Mouse (Mus musculus): ENCODE measurements around the gene Ptpru. TPM values are rescaled to one million over a fixed set of nuclear protein-coding genes. Genes with fewer than 3 reads are reported as not detected.

Ptpru gene
- total and polyA plus RNA-seq, 3 experiments: 0.38 TPM; not detected in 2

DNA sequence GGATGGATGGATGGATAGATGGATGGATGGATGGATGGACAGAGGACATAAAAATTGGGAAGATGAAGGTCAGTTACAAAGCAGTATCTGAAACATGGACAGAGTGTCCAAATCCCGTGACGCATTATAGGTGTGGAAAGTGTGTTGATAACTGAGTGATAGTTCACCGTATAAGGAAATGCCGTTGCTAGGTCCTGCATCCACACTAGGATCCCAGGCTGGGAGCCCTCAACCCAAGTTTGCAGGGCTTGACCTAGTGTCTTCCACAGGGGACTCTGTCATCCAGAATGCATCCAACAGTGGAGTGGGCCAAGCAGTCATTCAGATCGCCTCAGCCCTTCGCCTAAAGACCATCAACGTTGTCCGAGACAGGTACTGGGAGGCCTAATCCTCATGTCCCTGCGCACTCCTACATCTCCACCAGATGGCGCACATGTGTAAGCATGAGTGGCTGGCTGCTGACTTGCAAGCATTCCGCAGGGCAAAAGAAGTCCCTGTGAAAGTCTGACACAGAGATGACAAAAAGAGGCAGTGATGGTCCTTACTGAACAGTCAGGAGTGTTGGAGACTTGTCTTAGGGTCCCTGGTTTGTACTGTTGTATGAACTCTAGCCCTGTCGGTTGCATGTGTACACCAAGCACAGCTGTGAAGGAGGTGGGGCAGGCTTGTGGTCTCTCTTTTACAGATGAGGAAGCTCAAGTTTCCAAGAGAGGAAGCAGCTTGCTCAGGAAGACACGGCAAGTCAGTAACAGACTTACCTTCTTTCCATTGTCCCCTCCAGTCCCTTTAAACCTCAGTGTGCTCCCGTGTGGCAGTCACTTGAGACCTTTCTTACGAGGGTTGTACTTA is 22.6 kb upstream of the Ptpru start (continued):
- TF ChIP-seq E2F4 (IDR thresholded peaks at IDR 0.05; ENCODE audit: insufficient replicate concordance, low read depth, low read length): no peak
- peak; percentile 49; the same call in 1 of the 2 replicates for TF ChIP-seq MXI1 (IDR thresholded peaks at IDR 0.05; ENCODE audit: low read depth, low read length)
- TF ChIP-seq JUND (conservative IDR thresholded peaks at IDR 0.05; ENCODE audit: low read depth, low read length): no peak
- no peak for TF ChIP-seq CHD1 (IDR thresholded peaks at IDR 0.05; ENCODE audit: low read depth, low read length)
- peak; percentile 73 for TF ChIP-seq RAD21 (IDR thresholded peaks at IDR 0.05; ENCODE audit: low read depth, low read length)
- peak; percentile 79 for TF ChIP-seq SMC3 (IDR thresholded peaks at IDR 0.05; ENCODE audit: low read depth, low read length)
- TF ChIP-seq MAFK (IDR thresholded peaks at IDR 0.05; ENCODE audit: insufficient replicate concordance, low read length): no peak
- peak; percentile 98 for TF ChIP-seq SIN3A (IDR thresholded peaks at IDR 0.05; ENCODE audit: low read length)
- no peak; the same call in 1 of the 2 replicates for TF ChIP-seq BHLHE40 (IDR thresholded peaks at IDR 0.05; ENCODE audit: low read depth, low read length)
- TF ChIP-seq IRF4 (IDR thresholded peaks at IDR 0.05; ENCODE audit: low read depth, low read length): peak; percentile 8; the same call in 1 of the 2 replicates
- TF ChIP-seq RCOR1 (conservative IDR thresholded peaks at IDR 0.05; ENCODE audit: low read depth, low read length): no peak
- TF ChIP-seq ELF1 (IDR thresholded peaks at IDR 0.05; ENCODE audit: low read depth, low read length): no peak
- peak; percentile 45; the same call in 1 of the 2 replicates for TF ChIP-seq CHD2 (IDR thresholded peaks at IDR 0.05; ENCODE audit: low read length)
- no peak for TF ChIP-seq GABPA (IDR thresholded peaks at IDR 0.05; ENCODE audit: insufficient replicate concordance, low read depth, low read length)
- no peak for TF ChIP-seq PAX5 (IDR thresholded peaks at IDR 0.05; ENCODE audit: low read length)

DNA sequence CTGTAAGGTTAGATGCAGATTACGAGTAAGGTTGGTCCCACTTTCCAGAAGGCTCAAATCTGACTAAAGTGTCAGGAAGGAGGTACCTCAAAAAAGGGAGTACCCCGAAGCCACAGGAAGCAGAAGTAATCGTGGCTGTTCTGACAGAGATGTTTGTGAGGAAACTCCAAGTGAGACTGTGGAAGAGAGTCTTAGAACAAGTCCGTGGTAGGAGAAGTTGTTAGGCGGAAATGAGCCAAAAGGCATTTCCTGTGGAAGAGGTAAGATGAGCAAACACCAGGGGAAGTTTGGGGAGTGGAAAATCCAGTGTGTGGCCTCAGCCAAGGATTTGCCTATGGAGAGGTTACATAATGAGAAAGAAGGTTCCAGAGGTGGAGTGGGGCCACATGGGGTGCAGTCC is 16.9 kb upstream of the Ptpru start:
- in situ Hi-C loops (cut with MboI; ENCODE audit: low pct_ligation_motif_present, low pct_unique_long_range_greater_than_20kb, low sequenced_read_pairs): no loop called here
- Histone ChIP-seq H3K4me2 (ENCODE audit: insufficient read depth, low read depth, poor library complexity, severe bottlenecking) (no peak overlapping the region), H3K9me3 (replicated peaks; ENCODE audit: low read length) (no peaks in the 10 kb centered on the region), H3K9ac (ENCODE audit: insufficient read depth, low read depth) (no peak overlapping the region), H3K27me3 (replicated peaks) (no peaks in the 10 kb centered on the region), H3K4me3 (replicated peaks in 1 of 3; ENCODE audit: low read depth in 2 of 3, low read length in 2 of 3, poor library complexity in 1 of 3) (no peak overlapping the region), H3K36me3 (replicated peaks in 1 of 2; ENCODE audit: control insufficient read depth in 1 of 2, insufficient read depth in 1 of 2, low read length in 1 of 2) (peaks cover 28 to 88% of the 10 kb centered on the region in 2 experiments), H3K79me2 (replicated peaks; ENCODE audit: control insufficient read depth, extremely low read depth, insufficient read depth, poor library complexity, severe bottlenecking) (no peaks in the 10 kb centered on the region), H3K27ac (ENCODE audit: insufficient read depth, low read depth) (no peak overlapping the region), H3K4me1 (ENCODE audit: control insufficient read depth in 1 of 2, insufficient read depth in 2 of 2) (peaks cover 0 to 2% of the 10 kb centered on the region in 2 experiments; a peak in 1 of 4 replicates)
- DNase-seq (ENCODE audit: extremely low read depth): no peak
- dilution Hi-C loops (cut with MboI; ENCODE audit: extremely low pct_ligation_motif_present, extremely low pct_unique_long_range_greater_than_20kb, low sequenced_read_pairs): no loop called here
- no peak for TF ChIP-seq TBP (conservative IDR thresholded peaks at IDR 0.05; ENCODE audit: low read depth, low read length)
- no peak for TF ChIP-seq JUN (IDR thresholded peaks at IDR 0.05; ENCODE audit: insufficient read depth, low read depth, low read length)
- TF ChIP-seq IRF4 (IDR thresholded peaks at IDR 0.05; ENCODE audit: low read depth, low read length): no peak
- TF ChIP-seq KAT2A (IDR thresholded peaks at IDR 0.05; ENCODE audit: insufficient replicate concordance, low read length): no peak
- TF ChIP-seq POLR2A (IDR thresholded peaks at IDR 0.05; ENCODE audit: low read depth, low read length): no peak
- TF ChIP-seq NELFE (IDR thresholded peaks at IDR 0.05; ENCODE audit: low read depth, low read length): no peak
- TF ChIP-seq BHLHE40 (IDR thresholded peaks at IDR 0.05; ENCODE audit: low read depth, low read length): no peak
